Mouse (Mus musculus) lung, postnatal 0 days (tissue): ENCODE results near the gene 1700034J05Rik. TPM values are rescaled to one million over a fixed set of nuclear protein-coding genes. Genes with fewer than 3 reads are reported as not detected.

Source experiments
- ATAC-seq: fragments of 200-750 bp; cut with Nextera tagmentation; 2 replicates; pipeline ENCODE4 v1.8.0; 2017; ENCODE audit warnings: moderate library complexity
- DNase-seq: peaks from one replicate; pipeline ENCODE4 v3.0.0-alpha.2; 2016; ENCODE audit warnings: low spot score
- H3K27ac ChIP-seq: fragments of 300-500 bp; sonication (generic); 2 replicates; pipeline ENCODE4 v1.5.1; 2014; ENCODE audit warnings: antibody characterized with exemption, mild to moderate bottlenecking, low read length, mixed read lengths
- H3K27me3 ChIP-seq: fragments of 300-500 bp; sonication (generic); replicated peaks from 2 replicates; pipeline ENCODE4 v1.6.1; 2014; ENCODE audit warnings: low read length, mixed read lengths; ENCODE audit not compliant: insufficient read depth
- H3K36me3 ChIP-seq: fragments of 300-500 bp; sonication (generic); 2 replicates; pipeline ENCODE4 v1.6.1; 2014; ENCODE audit warnings: low read length, mixed read lengths; ENCODE audit not compliant: insufficient read depth
- H3K4me1 ChIP-seq: fragments of 300-500 bp; sonication (generic); 2 replicates; pipeline ENCODE4 v1.6.1; 2014; ENCODE audit warnings: antibody characterized with exemption, low read depth, low read length, mixed read lengths; ENCODE audit not compliant: insufficient read depth
- H3K4me2 ChIP-seq: fragments of 300-500 bp; sonication (generic); replicated peaks from 2 replicates; pipeline ENCODE4 v1.6.1; 2014; ENCODE audit warnings: low read depth, mild to moderate bottlenecking, low read length, moderate library complexity, mixed read lengths
- H3K4me3 ChIP-seq: fragments of 300-500 bp; sonication (generic); 2 replicates; pipeline ENCODE4 v1.5.1; 2014; ENCODE audit warnings: low read depth, low read length
- H3K9ac ChIP-seq: fragments of 300-500 bp; sonication (generic); replicated peaks from 2 replicates; pipeline ENCODE4 v1.6.1; 2014; ENCODE audit warnings: low read depth, mild to moderate bottlenecking
- H3K9me3 ChIP-seq: fragments of 300-500 bp; sonication (generic); 2 replicates; pipeline ENCODE4 v1.6.1; 2016; ENCODE audit warnings: low read length, mixed read lengths
- CTCF ChIP-seq: IDR thresholded peaks from 2 replicates; pipeline ENCODE4 v1.5.1; 2016; ENCODE audit warnings: antibody characterized with exemption, mild to moderate bottlenecking
- EP300 ChIP-seq: IDR thresholded peaks from 2 replicates; pipeline ENCODE4 v1.6.1; 2016; ENCODE audit warnings: antibody characterized with exemption, mild to moderate bottlenecking, control low read depth
- WGBS: fragments of 180-500 bp; shearing (Covaris S2); extraction: QIAGEN DNeasy Blood & Tissue Kit; methylation state at CpG from one replicate; pipeline ENCODE4 v1.1.7; 2014; 5-methylcytosine and 5-hydroxymethylcytosine counted together
- polyA plus RNA-seq: library from polyadenylated mRNA; unstranded; fragments of >200 nt; fragmentation: Nextera tagmentation; extraction: Ambion mirVana; gene quantifications from 2 replicates; pipeline ENCODE4 v1.2.1, GENCODE M21; 2015

Gene 1700034J05Rik
- polyA plus RNA-seq, 1 experiment from 2014 or later: 0.17 TPM

DNA sequence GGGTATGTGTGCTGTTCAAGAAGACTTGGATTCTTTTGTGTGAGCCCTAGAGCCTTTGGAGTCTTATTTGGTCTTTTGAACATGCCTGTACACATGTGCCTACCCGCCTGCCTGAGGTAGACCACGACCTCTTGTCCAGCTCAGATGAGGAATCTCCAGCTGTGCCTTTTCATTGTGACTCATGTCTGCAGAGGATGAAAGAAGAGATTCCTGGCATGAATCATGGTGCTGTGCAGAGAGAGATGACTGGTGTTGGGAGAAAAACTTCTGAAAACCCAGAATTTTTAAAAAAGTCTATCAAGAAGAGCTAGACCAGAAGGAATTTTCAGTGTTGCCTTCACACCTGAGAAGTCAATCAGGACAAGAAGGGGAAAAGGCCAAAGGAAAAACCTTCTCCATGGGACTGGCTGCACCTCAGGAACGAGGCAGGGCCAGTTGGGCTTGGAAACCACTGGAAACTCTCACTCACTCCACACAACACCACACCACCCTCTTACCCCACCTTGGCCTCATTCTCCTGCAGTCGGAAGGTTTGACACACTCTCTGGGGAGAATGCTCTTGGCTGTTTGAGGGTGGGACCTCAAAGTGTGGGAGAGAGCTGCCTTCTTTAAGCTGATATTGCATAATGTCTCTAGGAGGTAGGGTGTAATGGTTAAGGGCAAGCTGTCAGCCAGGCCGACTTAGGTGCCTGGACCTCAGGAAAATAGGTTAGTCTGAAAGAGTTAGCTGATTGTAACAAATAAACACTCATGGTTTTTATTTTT is 44.3 kb downstream of the 1700034J05Rik start:
- peak; percentile 55 for DNase-seq
- H3K27ac ChIP-seq: no peak overlapping the region
- H3K36me3 ChIP-seq: no peaks in the 10 kb centered on the region
- WGBS: 70% methylated on average over 5 of the region's 5 CpGs
- ATAC-seq: peak; percentile 67
- no peak overlapping the region for H3K9ac ChIP-seq
- no peak overlapping the region for H3K4me3 ChIP-seq
- peaks cover 19% of the 10 kb centered on the region; the same call in 1 of the 2 replicates for H3K4me1 ChIP-seq
- H3K4me2 ChIP-seq: no peak overlapping the region
- H3K27me3 ChIP-seq: no peaks in the 10 kb centered on the region
- TF ChIP-seq EP300: no peak
- TF ChIP-seq CTCF: no peak
- no peaks in the 10 kb centered on the region for H3K9me3 ChIP-seq

DNA sequence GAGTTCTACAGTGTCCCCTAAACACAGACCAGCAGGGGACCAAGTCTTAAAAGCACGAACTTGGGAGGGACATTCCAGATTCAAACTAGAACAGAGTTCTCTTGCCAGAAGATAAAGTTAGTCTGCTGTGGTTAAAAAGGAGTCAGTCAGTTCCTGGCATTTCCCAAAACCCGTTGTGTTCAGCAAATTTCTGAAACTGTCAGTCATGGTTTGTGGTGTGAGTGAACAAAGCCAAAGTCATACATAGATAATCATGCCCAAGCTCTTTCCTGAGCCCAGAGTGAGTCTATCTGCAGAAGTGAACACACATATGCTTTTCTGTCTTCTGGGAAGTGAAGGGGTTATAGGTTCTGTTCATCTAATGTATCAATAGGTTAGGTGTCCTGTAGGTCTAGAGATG is 45.4 kb downstream of the 1700034J05Rik start:
- ATAC-seq: no peak
- H3K4me3 ChIP-seq: no peak overlapping the region
- no peaks in the 10 kb centered on the region for H3K27me3 ChIP-seq
- H3K9ac ChIP-seq: no peak overlapping the region
- TF ChIP-seq EP300 (no peak), CTCF (no peak)
- peaks cover 12% of the 10 kb centered on the region; the same call in 1 of the 2 replicates for H3K4me1 ChIP-seq
- no peak for DNase-seq
- H3K36me3 ChIP-seq: no peaks in the 10 kb centered on the region
- no peak overlapping the region for H3K27ac ChIP-seq
- no peaks in the 10 kb centered on the region for H3K9me3 ChIP-seq
- no peak overlapping the region for H3K4me2 ChIP-seq
- WGBS: 52% methylated on average over 2 of the region's 2 CpGs

DNA sequence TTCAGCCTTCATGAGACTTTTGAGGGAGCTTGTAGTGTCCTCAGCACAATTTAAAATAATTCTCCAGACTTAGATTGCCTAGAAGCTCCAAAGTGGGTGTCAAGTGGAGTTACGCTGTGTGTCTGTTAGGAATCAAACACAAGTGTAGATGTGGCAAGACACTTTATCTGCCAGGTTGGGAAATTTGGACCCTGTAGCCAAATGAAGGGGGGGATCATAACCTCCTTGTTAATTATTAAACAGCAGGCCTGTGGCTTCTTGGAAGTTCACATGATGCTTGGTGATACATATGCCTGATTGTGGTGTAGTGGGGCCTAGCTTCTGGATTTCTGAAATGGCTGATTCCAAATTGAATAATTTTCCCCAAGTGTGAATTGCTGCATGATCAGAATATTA is 46.4 kb downstream of the 1700034J05Rik start:
- ATAC-seq: peak; percentile 37; the same call in 1 of the 2 replicates
- WGBS: 83% methylated on average over 1 of the region's 1 CpGs
- no peak overlapping the region for H3K9ac ChIP-seq
- no peak for DNase-seq
- H3K4me2 ChIP-seq: no peak overlapping the region
- H3K4me1 ChIP-seq: peaks cover 9% of the 10 kb centered on the region; the same call in 1 of the 2 replicates
- no peak overlapping the region for H3K4me3 ChIP-seq
- H3K27me3 ChIP-seq: no peaks in the 10 kb centered on the region
- H3K27ac ChIP-seq: no peak overlapping the region
- no peaks in the 10 kb centered on the region for H3K36me3 ChIP-seq
- no peaks in the 10 kb centered on the region for H3K9me3 ChIP-seq
- TF ChIP-seq CTCF (no peak), EP300 (no peak)

DNA sequence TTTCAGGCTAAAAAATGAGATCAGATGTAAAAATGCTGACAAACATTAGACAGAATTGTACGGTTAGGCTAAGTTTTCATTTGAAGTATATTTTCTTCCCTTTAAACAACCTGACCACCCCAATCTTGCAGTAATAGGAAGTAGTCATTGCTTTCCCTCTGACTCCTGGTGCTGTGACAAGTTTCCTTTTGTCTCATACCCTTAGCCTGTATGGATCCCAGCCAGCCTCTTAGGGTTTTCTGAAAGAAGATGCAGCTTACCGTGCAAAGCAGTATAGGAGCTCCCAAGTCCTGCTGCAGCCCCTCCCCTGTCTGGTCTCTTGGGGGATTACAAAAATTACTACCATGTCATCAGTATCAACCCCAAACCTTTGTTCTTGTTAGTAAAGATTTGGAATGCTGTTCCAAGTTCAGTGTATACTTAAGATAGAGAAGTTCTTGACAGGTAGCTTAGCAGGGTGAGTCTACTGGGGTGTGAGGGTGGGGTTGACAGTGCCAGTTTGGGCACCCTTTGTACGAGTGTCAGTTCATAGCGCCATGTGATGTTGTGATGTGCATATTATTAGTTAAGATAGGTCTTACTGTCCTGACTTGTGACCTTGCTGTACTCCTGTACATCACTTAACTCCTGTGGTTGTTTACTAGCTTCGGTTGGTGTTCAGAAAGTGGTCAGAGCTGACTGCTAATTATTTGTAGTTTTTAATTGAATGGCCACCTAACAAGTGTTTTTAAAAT is 47.0 kb downstream of the 1700034J05Rik start:
- H3K4me1 ChIP-seq: peaks cover 7% of the 10 kb centered on the region; the same call in 1 of the 2 replicates
- no peak overlapping the region for H3K4me2 ChIP-seq
- 64% methylated on average over 5 of the region's 5 CpGs for WGBS
- TF ChIP-seq CTCF: no peak
- TF ChIP-seq EP300: no peak
- H3K9me3 ChIP-seq: no peaks in the 10 kb centered on the region
- H3K9ac ChIP-seq: no peak overlapping the region
- H3K36me3 ChIP-seq: no peaks in the 10 kb centered on the region
- H3K4me3 ChIP-seq: no peak overlapping the region
- DNase-seq: no peak
- H3K27me3 ChIP-seq: no peaks in the 10 kb centered on the region
- H3K27ac ChIP-seq: no peak overlapping the region
- ATAC-seq: no peak

DNA sequence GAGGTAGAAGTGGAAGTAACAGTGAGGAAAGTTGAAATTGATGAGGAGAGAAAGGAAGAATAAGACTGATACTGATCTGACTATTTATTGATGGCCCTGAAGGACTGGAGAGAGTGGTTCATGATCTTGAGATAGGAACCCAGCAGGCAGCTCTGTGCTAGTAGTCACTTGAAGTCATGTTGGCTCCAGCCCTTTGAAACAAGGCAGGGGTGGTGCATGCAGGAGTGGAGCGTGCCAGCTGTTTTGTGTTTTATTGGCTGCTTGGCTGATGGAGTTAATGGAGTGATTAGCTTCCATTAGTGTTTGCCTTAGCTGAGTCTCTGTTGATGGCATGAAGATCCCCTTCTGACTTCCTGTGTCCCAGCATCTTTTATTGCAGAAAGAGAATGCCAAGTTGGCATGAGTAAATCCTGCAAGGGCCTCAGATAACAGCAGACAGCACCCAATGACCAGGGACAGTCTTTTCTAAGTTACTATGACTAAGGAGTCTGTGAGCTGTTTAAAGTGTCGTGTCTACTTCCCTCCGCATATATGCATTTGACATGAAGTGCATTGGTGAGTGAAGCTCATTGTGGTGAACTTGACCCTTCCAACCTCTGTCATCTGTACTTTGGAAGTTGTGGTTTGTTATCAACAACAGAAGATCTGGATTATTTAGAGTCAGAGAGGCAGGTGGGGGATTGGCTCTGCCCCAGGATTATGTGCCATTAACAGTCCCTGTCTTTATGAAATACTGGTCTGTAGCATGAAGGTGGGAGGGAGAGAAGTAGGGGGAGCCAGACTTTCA is 48.0 kb downstream of the 1700034J05Rik start:
- WGBS: 83% methylated on average over 3 of the region's 3 CpGs
- no peak overlapping the region for H3K4me2 ChIP-seq

DNA sequence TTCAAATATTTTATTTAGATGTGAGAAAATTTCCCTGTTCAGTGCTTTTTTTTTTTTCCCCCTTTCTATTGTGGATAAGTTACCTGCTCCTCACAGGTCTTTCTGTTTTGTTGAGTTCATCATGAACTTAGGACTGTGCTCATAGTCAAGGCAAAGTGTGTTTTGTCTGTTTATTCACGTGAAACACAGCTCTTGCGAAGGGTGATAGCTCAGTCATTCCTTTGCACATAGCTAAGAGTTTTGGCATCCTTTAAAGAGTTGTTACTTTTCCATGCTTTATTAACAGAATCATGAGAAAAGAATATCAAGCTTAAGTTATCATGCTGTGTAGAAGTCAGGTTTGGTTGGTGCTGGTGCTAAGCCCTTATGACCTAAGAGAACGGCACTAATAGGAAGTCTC is 49.5 kb downstream of the 1700034J05Rik start:
- H3K9ac ChIP-seq: no peak overlapping the region
- TF ChIP-seq EP300 (no peak), CTCF (no peak)
- no peaks in the 10 kb centered on the region for H3K36me3 ChIP-seq
- WGBS: 81% methylated on average over 3 of the region's 3 CpGs
- H3K27ac ChIP-seq: no peak overlapping the region
- H3K4me3 ChIP-seq: no peak overlapping the region
- no peaks in the 10 kb centered on the region for H3K9me3 ChIP-seq
- no peak for ATAC-seq
- peaks cover 3% of the 10 kb centered on the region; the same call in 1 of the 2 replicates for H3K4me1 ChIP-seq
- no peak overlapping the region for H3K4me2 ChIP-seq
- no peaks in the 10 kb centered on the region for H3K27me3 ChIP-seq
- no peak for DNase-seq

More for the DNA sequence above, 48.0 kb downstream of the 1700034J05Rik start:
- Histone ChIP-seq H3K4me1 (peaks cover 7% of the 10 kb centered on the region; the same call in 1 of the 2 replicates), H3K4me3 (no peak overlapping the region), H3K27ac (no peak overlapping the region), H3K27me3 (no peaks in the 10 kb centered on the region), H3K9ac (no peak overlapping the region), H3K36me3 (no peaks in the 10 kb centered on the region), H3K9me3 (no peaks in the 10 kb centered on the region)
- TF ChIP-seq EP300: no peak
- no peak for ATAC-seq
- no peak for DNase-seq
